Mouse (Mus musculus): ENCODE data around the gene Itga6. TPM values are rescaled to one million over a fixed set of nuclear protein-coding genes. Genes with fewer than 3 reads are reported as not detected.

Itga6 gene
- polyA plus RNA-seq (2016; fragmentation: Nextera tagmentation; extraction: Ambion mirVana): 25.3 and 34.3 TPM in 2 replicates

DNA sequence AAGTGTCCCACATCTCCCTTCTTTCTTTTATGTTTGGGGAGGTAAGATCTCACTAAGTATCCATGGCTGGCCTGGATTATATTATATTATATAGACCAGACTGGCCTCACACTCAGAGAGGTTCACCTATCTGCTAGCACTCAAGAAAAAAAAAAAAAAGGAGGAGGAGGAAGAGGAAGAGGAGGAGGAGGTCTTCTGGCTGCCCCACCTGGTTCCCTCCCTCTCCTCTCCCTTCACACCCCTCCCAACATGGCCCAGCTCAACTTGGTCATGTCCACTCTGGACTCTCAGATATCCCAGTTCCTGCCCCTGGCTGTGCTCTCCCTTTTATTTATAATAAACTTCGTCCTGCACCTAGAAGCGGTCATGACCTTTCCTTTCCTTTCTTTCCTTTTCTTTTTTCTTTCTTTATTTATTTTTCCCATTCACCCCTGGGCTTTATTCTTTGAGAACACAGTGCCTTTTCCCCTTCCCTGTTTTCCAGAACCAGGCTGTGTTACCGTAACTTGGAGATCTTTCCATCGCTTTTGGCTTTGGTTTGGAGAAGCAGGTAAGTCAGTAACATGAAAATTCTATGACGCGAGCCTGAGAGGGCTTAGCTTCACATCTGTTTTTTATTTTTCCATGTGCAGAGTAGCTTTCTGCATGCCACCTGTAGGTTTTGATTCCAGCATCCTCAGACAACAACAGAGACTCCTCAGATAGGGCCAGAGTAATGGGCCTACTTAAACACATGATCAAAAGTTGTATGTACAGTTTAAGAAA is at the start of gene Itga6:
TSS of gene Itga6 (plus strand) at position 7 of the 765 bp plus-strand sequence.
- H3K4me3 ChIP-seq: peak within 1 kb of the TSS; percentile 5; the same call in 1 of the 2 replicates
- no peak for DNase-seq (ENCODE audit: low spot score)
- H3K36me3 ChIP-seq: no peaks in the 10 kb centered on the region
- H3K4me1 ChIP-seq: peaks cover 81% of the 10 kb centered on the region
- 42% methylated on average over 6 of the region's 6 CpGs for WGBS
- peaks cover 49% of the 10 kb centered on the region for H3K27me3 ChIP-seq (ENCODE audit: low read depth, poor library complexity, severe bottlenecking)
- no peaks in the 10 kb centered on the region for H3K9me3 ChIP-seq (replicated peaks)
- H3K27ac ChIP-seq (replicated peaks): peak within 1 kb of the TSS; percentile 75

DNA sequence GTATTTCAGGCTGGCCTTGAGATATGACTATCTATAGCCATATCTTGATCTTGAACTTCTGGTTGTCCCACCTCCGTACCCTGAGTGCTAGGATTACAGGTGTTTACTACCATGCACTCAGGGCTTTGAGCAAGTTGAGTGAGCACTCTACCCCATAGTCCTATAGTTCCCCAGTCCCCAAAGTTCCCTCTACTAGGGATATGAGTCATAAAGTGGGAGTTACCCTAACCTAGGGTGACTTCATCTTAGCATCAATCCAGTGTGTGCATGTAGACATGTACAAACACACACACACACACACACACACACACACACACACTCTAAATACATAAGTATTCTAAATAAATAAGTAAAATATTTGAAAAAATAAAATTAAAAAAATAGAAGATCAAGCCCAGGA is 48.6 kb upstream of the Itga6 start:
- H3K9me3 ChIP-seq (replicated peaks): no peaks in the 10 kb centered on the region
- H3K27me3 ChIP-seq (ENCODE audit: low read depth, poor library complexity, severe bottlenecking): no peaks in the 10 kb centered on the region
- no peak overlapping the region for H3K27ac ChIP-seq (replicated peaks)
- peaks cover 7% of the 10 kb centered on the region; the same call in 1 of the 2 replicates for H3K4me1 ChIP-seq
- no peaks in the 10 kb centered on the region for H3K36me3 ChIP-seq
- WGBS: 89% methylated on average over 1 of the region's 1 CpGs
- DNase-seq (ENCODE audit: low spot score): no peak
- H3K4me3 ChIP-seq: no peak overlapping the region

DNA sequence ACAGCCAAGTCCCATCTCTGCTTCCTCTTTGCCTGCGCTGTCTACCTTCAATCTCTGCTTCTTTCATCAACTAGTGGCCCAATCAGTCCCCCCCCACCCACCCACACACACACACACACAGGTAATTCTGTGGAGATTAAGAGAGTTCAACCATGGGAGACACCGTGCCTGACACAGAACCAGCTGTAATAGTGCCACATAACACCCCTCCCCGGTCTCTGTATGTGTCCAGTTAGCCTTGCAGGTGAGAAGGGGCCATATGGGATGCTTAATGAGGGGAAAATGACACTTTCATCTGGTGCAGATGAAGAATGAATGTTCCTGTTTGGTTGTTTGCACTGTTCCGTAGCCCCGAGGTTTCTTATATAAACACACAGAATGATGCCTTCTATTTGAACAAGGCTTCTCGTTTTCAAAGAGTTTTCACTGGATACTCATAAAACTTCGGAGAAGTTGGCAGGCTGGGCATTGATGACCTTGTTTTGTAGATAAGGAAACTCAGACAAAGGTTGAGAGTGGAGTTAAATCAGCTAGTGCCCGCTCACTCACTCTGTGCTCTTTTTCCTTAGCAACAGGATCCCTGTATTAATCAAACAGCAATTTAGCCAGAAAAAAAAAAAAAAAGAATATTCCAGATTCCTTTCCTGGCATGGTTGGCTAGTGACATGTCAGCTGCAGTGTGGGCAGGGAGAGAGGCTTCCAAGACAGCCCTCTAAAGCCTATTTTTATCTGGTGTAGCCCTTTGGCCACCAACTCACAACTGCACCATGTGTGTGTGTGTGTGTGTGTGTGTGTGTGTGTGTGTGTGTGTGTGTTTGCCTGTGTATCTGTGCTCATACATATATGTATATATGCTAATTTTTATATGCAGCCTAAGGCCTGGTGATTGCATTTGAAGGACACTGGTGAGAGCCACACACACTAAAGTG is 47.7 kb upstream of the Itga6 start:
- Histone ChIP-seq H3K27ac (replicated peaks) (no peak overlapping the region), H3K36me3 (no peaks in the 10 kb centered on the region), H3K4me1 (peaks cover 7% of the 10 kb centered on the region; the same call in 1 of the 2 replicates), H3K9me3 (replicated peaks) (no peaks in the 10 kb centered on the region), H3K27me3 (ENCODE audit: low read depth, poor library complexity, severe bottlenecking) (0 out of 2 replicates have a peak, but pooled peaks cover 7% of the 10 kb centered on the region), H3K4me3 (no peak overlapping the region)
- WGBS: 83% methylated on average over 8 of the region's 8 CpGs
- DNase-seq (ENCODE audit: low spot score): no peak

DNA sequence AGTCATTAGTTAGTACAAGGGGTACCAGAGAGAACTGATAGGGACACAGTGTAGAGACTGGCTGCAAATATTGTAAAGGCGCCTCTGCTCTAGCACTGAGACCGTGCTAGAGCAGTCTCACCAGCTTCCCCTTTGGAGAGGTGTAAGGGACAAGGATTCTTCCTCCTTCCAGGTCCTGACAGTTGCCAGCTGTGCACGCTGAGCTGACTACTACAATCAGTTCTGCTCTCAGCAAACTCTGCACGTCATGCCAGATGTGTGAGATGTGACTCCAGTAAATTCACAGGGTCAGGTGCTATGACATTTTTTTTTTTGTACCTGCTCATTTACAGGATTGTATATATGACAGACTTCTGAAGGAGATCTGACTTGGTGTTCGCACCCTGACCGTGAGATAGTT is 47.0 kb upstream of the Itga6 start:
- Histone ChIP-seq H3K27ac (replicated peaks) (no peak overlapping the region), H3K36me3 (no peaks in the 10 kb centered on the region), H3K4me3 (no peak overlapping the region), H3K9me3 (replicated peaks) (no peaks in the 10 kb centered on the region), H3K27me3 (ENCODE audit: low read depth, poor library complexity, severe bottlenecking) (0 out of 2 replicates have a peak, but pooled peaks cover 7% of the 10 kb centered on the region), H3K4me1 (peaks cover 11% of the 10 kb centered on the region)
- no peak for DNase-seq (ENCODE audit: low spot score)
- 90% methylated on average over 6 of the region's 6 CpGs for WGBS

DNA sequence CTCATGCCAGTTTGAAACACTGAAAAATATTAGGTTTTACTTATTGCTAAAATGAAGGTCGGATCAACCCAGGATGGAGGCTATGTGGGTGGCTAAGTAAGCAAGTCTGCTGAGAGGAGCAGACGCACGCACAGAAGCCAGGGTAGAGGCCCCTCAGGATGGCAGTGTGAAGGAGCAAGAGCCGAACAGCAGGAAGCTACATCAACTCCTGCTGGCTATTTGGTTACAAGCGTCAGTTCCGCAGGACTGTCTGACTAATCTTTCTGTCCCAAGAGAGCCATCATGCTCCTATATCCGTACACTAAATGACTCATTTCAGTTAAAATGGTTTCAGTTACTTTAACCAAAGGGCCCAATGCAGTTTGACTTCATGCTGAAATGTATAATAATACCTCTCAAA is 46.5 kb upstream of the Itga6 start:
- Histone ChIP-seq H3K36me3 (no peaks in the 10 kb centered on the region), H3K9me3 (replicated peaks) (no peaks in the 10 kb centered on the region), H3K27me3 (ENCODE audit: low read depth, poor library complexity, severe bottlenecking) (0 out of 2 replicates have a peak, but pooled peaks cover 7% of the 10 kb centered on the region), H3K4me1 (peaks cover 15% of the 10 kb centered on the region), H3K4me3 (no peak overlapping the region), H3K27ac (replicated peaks) (no peak overlapping the region)
- WGBS: 48% methylated on average over 7 of the region's 7 CpGs
- no peak for DNase-seq (ENCODE audit: low spot score)

DNA sequence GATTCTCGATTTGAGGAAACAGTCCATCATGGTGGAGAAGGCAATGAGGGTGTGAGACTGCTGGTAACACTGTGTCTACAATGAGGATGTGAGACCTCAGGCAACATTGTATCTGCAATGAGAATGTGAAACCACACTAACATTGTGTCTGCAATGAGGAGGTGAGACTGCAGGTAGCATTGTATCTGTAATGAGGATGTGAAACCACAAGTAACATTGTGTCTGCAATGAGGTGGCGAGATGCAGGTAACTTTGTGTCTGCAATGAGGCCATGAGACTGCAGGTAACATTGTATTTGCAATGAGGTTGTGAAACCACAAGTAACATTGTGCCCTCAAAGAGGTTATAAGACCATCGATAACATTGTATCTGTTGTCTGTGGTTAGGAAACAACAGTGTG is 44.1 kb upstream of the Itga6 start:
- Histone ChIP-seq H3K36me3 (no peaks in the 10 kb centered on the region), H3K9me3 (replicated peaks) (no peaks in the 10 kb centered on the region), H3K27me3 (ENCODE audit: low read depth, poor library complexity, severe bottlenecking) (0 out of 2 replicates have a peak, but pooled peaks cover 7% of the 10 kb centered on the region), H3K4me3 (no peak overlapping the region), H3K27ac (replicated peaks) (no peak overlapping the region), H3K4me1 (peaks cover 22% of the 10 kb centered on the region)
- no peak for DNase-seq (ENCODE audit: low spot score)
- WGBS: 94% methylated on average over 3 of the region's 3 CpGs

DNA sequence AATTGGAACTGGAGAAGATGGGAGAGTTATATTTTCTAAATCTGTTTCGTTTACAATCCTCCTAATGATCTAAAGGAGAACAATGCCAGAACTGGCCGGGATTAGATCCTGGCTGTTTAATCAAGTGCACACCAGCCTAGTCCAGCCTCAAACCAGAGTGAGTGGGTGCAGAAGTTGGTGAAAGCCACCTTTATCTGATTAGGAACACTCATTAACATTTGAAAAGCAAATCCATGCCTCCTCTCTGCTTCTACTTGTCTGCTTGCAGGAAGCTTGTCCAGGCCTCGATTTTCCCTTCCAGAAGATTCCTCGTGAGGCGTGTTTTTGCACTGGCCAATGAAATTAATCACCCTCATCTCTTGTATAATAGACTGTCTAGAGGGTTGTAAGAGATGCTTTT is 41.1 kb upstream of the Itga6 start:
- no peak for DNase-seq (ENCODE audit: low spot score)
- H3K27ac ChIP-seq (replicated peaks): 0 out of 2 replicates have a peak overlapping the region, but pooled peaks have one; percentile 42
- H3K27me3 ChIP-seq (ENCODE audit: low read depth, poor library complexity, severe bottlenecking): 0 out of 2 replicates have a peak, but pooled peaks cover 7% of the 10 kb centered on the region
- H3K4me3 ChIP-seq: no peak overlapping the region
- H3K4me1 ChIP-seq: peaks cover 15% of the 10 kb centered on the region
- no peaks in the 10 kb centered on the region for H3K9me3 ChIP-seq (replicated peaks)
- H3K36me3 ChIP-seq: no peaks in the 10 kb centered on the region
- WGBS: 46% methylated on average over 5 of the region's 5 CpGs

DNA sequence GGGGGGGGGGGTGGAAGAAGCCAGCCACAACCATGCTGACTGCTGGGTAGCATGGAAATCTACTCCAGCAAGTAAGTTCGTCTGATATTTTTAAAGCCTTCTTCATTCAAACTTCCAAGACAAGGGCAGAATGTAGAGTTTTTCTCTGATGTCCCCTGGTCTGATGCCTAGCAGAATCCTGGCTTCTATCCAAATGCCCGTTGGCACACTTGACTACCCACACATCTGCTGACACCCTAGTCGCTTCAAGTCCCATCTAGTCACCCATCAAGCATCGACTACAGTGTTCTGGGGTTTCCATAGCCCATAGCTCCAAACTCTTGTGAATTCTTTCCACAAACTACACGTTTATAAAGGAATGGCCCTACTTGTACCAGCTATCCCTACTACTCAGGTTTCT is 36.5 kb upstream of the Itga6 start:
- no peaks in the 10 kb centered on the region for H3K36me3 ChIP-seq
- no peaks in the 10 kb centered on the region for H3K9me3 ChIP-seq (replicated peaks)
- 91% methylated on average over 5 of the region's 5 CpGs for WGBS
- H3K27me3 ChIP-seq (ENCODE audit: low read depth, poor library complexity, severe bottlenecking): no peaks in the 10 kb centered on the region
- no peak overlapping the region for H3K4me3 ChIP-seq
- DNase-seq (ENCODE audit: low spot score): no peak
- peaks cover 8% of the 10 kb centered on the region for H3K4me1 ChIP-seq
- no peak overlapping the region for H3K27ac ChIP-seq (replicated peaks)

DNA sequence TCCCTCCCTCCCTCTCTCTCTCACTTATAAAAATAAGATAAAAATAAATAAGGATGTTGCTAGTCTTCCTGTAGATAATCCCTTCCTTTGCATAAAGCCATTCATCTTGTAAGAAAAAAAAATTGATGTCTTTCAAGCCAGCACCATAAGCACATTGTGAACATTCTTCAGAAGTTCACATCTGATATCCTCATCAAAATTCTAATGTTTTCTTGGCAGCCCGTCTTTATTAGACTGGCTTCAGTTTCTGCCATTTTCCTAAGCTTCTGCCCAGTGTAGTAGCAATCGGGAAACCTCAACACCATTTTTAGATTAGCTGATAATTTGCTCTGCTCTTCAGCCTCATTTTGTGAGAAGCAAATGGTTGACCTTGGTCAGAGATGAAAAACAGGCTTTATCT is 33.8 kb upstream of the Itga6 start:
- 85% methylated on average over 2 of the region's 2 CpGs for WGBS
- no peaks in the 10 kb centered on the region for H3K9me3 ChIP-seq (replicated peaks)
- no peak for DNase-seq (ENCODE audit: low spot score)
- H3K27me3 ChIP-seq (ENCODE audit: low read depth, poor library complexity, severe bottlenecking): no peaks in the 10 kb centered on the region
- H3K4me3 ChIP-seq: no peak overlapping the region
- H3K36me3 ChIP-seq: no peaks in the 10 kb centered on the region
- no peak overlapping the region for H3K27ac ChIP-seq (replicated peaks)
- H3K4me1 ChIP-seq: no peaks in the 10 kb centered on the region

DNA sequence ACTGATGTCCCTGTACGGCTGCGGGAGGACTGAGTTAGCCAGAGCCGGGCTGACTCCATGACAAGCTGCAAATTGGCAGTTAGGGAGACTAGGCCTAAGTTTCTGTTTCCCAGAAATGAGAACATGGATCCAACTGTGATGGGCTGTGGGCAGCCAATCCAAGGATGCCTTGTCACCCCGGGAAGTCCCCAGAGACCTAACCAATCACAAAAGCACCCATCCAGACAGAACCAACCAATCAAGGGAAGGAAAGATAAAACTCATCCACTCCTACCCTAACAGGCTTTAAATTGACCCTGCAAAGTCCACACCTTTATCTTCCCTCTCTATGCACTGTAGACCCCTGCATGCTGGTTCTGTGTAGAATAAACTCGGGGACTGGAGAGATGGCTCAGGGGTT is 31.0 kb upstream of the Itga6 start:
- DNase-seq (ENCODE audit: low spot score): no peak
- H3K27ac ChIP-seq (replicated peaks): no peak overlapping the region
- no peaks in the 10 kb centered on the region for H3K27me3 ChIP-seq (ENCODE audit: low read depth, poor library complexity, severe bottlenecking)
- H3K4me1 ChIP-seq: peaks cover 8% of the 10 kb centered on the region
- WGBS: 93% methylated on average over 5 of the region's 5 CpGs
- no peaks in the 10 kb centered on the region for H3K36me3 ChIP-seq
- H3K4me3 ChIP-seq: no peak overlapping the region
- no peaks in the 10 kb centered on the region for H3K9me3 ChIP-seq (replicated peaks)

DNA sequence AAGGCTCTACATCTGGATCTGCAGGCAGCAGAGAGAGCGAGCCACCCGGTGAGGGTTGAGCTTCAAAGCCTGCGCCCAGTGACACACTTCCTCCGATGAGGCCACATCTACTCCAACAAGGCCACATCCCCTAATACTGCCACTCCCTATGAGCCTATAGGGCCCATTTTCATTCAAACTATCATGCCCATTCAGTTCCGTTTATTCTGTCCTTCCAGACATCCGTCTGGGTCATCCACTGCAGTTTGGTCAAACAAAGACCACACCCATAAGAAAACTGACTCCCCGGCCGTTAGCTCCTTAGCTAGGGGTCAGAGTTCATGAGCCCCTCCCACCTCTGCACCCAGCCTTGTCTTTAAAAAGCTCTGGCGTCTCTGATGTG is 26.4 kb upstream of the Itga6 start:
- no peak overlapping the region for H3K4me3 ChIP-seq
- WGBS: 38% methylated on average over 9 of the region's 9 CpGs
- H3K9me3 ChIP-seq (replicated peaks): no peaks in the 10 kb centered on the region
- H3K27me3 ChIP-seq (ENCODE audit: low read depth, poor library complexity, severe bottlenecking): no peaks in the 10 kb centered on the region
- peak overlapping the region; percentile 59; the same call in 1 of the 2 replicates for H3K27ac ChIP-seq (replicated peaks)
- peaks cover 15% of the 10 kb centered on the region for H3K4me1 ChIP-seq
- DNase-seq (ENCODE audit: low spot score): no peak
- no peaks in the 10 kb centered on the region for H3K36me3 ChIP-seq

DNA sequence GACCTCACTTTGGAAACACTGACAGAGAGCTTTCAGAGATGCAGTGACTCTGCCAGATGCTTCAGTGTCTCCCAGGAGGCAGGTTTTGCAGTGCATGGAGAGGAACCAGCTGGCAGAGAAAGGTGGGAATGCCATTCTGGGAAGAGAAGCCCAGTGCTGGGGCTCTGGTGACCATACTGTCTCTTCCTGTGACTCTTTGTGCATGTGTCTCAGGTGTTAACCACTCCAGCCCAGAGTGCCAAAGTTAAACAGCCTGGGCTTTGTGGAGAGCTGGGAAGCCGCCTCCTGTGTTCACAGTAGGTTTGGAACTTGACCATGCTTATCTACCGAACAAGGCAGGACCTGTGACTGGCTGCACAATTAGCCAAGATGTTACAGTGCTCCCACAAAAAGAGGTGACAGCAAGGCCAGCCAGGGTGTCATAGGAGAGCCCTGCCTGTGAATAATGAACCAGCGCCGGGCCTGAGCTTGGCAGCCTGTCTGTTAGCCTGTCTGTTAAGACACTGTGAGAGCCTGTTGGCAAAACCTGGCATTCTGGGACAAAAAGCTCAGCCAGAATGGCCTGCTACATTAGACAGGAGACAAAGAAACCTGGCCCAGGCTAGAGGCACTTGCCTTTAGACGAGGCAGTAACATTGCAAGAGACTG is 25.9 kb upstream of the Itga6 start:
- Histone ChIP-seq H3K27ac (replicated peaks) (peak overlapping the region; percentile 59), H3K9me3 (replicated peaks) (no peaks in the 10 kb centered on the region), H3K36me3 (no peaks in the 10 kb centered on the region), H3K27me3 (ENCODE audit: low read depth, poor library complexity, severe bottlenecking) (no peaks in the 10 kb centered on the region), H3K4me3 (no peak overlapping the region), H3K4me1 (peaks cover 15% of the 10 kb centered on the region)
- no peak for DNase-seq (ENCODE audit: low spot score)
- WGBS: 64% methylated on average over 5 of the region's 5 CpGs

All from midbrain, embryonic 10.5 days (tissue).